Mouse (Mus musculus) gastrocnemius, postnatal 36 days (tissue): ENCODE measurements at regions not wholly inside any gene's neighbourhood (a gene's known extent, or its start where the extent isn't known, plus 50 kb on each side); places are given as distances from the start of the nearest gene placed in this dataset.

Experiments
- DNase-seq, 2 experiments: peaks; one replicate each; pipeline ENCODE4 v3.0.0; 2022
- intact Hi-C: fragments of 180-260 bp; cut with DNase I; formaldehyde crosslinking; loops from one replicate; pipeline ENCODE4 v1.15.1; 2025

DNA sequence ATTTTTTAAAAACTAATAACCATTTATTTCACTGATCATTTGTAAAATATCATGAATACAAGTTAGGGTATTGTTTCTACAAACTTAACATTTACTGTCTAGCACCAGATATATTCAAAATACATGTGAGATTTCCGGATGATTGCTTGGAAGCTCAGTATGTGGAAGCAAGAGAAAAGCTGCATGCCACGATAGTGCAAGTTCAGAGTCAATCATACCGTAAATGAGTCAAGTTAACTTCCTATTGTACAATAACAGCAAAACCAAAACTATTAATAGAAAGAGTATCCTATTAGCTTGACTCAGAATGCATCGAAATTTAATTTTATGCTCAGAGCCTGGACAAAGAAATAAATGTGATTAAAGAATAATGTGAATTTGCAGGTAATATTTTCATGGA is 1284.6 kb upstream of the Cited2 start:
- intact Hi-C loops, result no loop called here
- no peak for DNase-seq

DNA sequence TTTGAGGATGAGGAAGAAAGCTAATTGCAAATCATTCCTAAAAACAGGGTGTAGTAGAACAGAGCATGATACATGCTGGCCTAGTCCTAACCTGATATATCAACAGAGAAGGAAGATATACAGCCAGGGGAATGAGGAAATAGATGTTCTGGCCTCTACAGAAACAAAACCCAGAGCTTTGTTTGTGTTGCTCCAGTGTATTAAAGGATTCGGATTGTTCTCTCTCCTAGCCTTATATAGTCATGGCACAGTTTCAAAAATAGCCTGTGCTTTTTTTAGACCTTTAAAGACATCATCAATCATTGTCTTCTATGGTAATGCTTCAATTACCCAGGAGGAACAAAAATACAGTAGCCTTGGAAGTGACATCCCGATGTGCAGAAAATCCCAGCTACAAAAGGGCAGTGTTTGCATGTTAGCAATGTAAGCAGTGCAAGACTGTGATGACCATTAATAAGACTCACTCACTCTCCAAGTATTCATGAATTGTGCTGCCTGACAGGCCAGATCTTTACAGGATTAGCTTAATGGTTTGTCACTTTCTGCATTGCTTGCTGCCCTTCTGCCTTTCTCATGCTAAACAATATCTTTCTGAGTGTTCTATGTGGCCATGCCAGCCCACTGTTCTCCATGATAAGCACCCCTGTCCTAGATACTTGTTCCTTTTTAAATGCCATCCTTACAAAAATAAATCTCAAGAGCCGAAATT is 1281.9 kb upstream of the Cited2 start:
- no peak for DNase-seq
- intact Hi-C loops, result no loop called here

DNA sequence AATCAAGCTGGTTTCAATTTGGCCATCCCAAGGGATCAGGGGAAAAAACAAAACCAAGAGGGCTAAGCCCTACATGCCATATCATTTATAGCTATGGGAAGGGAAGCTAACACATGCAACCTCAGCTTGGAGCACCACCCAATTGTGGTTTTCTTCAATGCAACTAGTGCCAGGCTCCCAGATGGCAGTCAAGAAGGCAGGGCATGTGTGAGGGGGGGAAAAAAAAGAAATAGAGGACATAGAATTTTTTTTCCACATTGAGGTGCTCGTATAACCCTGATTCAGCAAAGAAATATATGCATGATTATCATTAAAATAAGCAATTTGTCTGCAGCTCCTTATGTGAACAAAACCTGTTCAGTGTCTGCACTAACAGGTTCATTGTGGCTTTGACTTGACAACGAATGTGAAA is 1281.4 kb upstream of the Cited2 start:
- intact Hi-C loops, result no loop called here
- no peak for DNase-seq

- intact Hi-C loops, result no loop called here
- DNase-seq, result no peak
Observed at GRCm38 (mm10) chr10:16443901-16444300, 1279.1 kb upstream of the Cited2 start.

- intact Hi-C loops, result no loop called here
Observed at GRCm38 (mm10) chr10:16467935-16468334, 1255.1 kb upstream of the Cited2 start.

DNA sequence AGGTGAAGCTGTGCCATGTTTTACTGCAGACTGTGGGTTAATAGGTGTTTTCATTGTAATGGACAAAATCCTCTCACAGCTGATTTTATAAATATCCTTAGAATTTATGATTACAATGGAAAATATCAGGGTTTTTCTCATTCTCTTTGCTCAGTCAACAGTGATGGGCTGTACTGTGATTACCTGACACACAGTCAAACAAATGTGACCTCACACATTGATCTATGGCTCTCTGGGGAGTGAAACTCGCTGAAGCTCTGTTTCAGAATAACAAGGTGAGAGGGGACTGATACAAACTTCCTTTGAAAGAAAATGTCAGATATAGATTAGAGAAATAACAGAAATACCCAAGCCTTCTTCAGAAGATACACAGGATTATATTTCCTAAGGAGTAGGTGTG is 1253.3 kb upstream of the Cited2 start:
- DNase-seq, result no peak
- intact Hi-C loops, result no loop called here

More at GRCm38 (mm10) chr10:16467935-16468334, 1255.1 kb upstream of the Cited2 start:
- DNase-seq, result no peak

- intact Hi-C loops, result no loop called here
- no peak for DNase-seq
Observed at GRCm38 (mm10) chr10:16473952-16474521, 1249.0 kb upstream of the Cited2 start.

DNA sequence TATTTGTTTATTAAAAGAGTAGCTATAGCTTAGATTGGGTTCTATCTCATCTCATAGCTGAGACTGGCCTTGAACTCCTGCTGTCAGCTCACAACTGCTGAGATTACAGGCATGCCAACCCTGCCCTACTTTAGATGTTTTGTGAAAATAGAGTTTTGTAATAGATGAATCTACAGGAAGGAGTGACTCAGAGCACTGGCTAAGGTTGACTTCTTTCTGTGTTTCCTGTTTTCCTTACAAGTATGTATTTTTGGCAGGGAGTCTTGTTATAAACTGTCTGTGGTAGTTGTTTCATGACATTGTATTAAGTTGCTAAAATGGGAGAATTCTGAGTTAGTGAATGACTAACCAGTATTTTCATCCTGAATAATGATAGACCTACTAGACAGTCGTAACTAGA is 1224.4 kb upstream of the Cited2 start:
- no peak for DNase-seq
- intact Hi-C loops, result no loop called here

- DNase-seq, result no peak
- intact Hi-C loops, result no loop called here
Observed at GRCm38 (mm10) chr10:16507681-16508080, 1215.3 kb upstream of the Cited2 start.

- intact Hi-C loops, result no loop called here
- DNase-seq, result no peak
Observed at GRCm38 (mm10) chr10:16508161-16508560, 1214.9 kb upstream of the Cited2 start.

DNA sequence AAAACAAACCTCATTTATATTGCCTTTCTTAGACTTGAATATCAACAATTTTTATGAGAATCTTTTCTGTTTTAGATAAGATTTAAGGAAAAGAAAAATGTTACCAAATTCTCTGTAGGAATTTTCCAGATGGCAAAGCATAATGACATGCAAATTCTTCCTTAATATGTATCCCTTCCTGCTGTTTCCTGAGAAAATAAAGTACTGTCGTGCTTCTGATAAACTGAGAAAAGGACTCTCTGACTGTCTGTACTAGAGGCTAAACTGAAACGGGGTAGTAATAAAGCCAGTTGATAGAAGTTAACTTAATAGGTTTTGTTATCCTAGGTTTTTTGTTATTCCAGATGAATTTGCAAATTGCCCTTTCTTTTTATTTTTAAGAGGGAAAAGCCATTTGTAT is 1208.4 kb upstream of the Cited2 start:
- intact Hi-C loops, result no loop called here
- DNase-seq, result no peak

DNA sequence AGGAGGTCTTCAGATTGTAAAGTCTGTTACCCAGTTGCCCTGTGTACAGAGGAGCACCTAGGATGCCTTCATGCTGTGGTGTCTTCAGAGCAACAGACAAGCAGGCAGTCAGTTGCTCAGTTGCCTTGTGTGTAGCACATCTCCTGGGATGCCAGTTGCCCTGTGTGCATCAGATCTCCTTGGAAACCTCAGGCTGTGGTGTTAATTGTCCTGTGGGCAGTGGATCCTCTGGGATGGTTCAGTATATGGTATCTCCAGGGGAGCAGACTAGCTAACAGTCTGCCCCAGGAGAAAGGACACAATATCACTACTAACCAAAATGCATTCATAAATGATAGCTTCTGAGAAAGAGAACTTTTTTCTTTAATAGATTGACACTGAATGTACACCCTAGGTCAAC is 1201.1 kb upstream of the Cited2 start:
- intact Hi-C loops, result no loop called here
- no peak for DNase-seq

DNA sequence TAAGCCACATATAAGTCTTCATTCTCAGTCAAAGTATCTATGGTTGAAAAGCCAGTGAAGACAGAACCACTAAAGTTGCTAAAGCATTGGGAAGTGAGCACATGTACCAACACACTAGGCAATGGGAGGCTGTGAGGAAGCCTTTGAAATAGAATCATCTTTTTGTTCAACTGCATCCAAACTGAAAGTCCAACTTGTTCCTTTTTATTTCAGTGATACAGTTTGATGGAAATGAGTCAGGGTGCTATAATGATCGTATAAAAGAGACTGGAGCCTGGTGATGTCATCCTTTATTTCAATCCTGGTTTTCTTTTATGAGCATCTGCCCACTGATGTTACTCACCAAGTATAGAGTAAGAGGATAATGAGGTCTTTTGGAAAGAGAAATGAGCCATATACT is 1198.9 kb upstream of the Cited2 start:
- intact Hi-C loops, result no loop called here
- DNase-seq, result no peak

DNA sequence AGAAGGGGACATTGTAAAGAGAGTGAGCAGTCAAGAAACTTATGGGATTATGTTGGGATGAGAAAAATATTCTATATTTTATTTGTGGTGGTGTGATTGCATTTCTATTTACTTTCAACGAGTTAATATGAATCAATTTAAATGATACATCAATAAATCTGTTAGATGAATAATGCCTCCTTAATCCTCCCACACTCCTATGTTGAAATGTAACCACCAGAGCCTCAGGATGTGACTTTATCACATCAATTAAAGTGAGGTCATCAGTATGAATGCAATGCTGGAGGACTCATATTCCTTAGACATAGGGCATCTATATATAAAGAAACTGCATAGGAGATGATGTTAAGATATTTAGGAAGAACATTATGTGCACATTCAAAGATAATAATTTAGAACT is 1195.3 kb upstream of the Cited2 start:
- DNase-seq, result no peak
- intact Hi-C loops, result no loop called here

DNA sequence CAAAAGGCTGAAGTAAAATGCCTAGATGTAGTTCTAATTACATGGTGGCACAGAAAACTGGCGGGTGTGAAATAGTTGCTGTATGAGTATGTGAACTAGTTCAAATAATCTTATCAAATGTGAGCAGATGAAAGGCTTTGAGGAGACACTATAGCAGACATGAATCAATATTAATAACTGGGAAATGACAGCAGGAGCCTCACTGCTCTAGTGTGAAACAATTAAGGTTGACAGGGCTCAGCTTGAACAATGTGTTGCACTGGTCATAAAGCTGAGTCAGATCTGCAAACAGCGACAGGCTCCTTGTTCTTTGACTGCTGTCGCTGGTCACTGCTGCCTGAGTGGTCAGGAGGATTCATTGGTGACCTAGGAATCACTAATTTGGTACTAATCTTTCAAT is 1185.4 kb upstream of the Cited2 start:
- intact Hi-C loops, result no loop called here
- DNase-seq, result no peak

- intact Hi-C loops, result no loop called here
- no peak for DNase-seq
Observed at GRCm38 (mm10) chr10:16538379-16538778, 1184.6 kb upstream of the Cited2 start.

DNA sequence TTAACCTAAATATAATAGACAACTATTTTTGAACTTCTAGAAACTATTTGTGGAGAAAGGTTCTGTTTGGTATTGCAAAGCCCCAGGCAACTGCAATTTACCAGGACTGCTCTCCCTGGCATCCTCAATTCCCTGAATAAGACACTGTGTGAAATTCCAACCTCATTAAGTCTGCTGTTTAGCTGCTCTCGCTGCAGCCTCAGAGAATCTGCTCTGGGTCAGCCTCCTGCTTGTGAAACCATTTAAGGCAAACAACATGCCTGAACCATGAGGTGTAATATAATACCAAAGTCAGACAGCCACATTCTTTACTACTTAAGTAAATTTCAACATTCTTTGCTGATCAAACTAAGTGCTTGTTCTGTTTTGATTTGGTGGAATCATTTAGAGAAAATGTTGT is 1177.6 kb upstream of the Cited2 start:
- DNase-seq, result no peak
- intact Hi-C loops, result no loop called here

DNA sequence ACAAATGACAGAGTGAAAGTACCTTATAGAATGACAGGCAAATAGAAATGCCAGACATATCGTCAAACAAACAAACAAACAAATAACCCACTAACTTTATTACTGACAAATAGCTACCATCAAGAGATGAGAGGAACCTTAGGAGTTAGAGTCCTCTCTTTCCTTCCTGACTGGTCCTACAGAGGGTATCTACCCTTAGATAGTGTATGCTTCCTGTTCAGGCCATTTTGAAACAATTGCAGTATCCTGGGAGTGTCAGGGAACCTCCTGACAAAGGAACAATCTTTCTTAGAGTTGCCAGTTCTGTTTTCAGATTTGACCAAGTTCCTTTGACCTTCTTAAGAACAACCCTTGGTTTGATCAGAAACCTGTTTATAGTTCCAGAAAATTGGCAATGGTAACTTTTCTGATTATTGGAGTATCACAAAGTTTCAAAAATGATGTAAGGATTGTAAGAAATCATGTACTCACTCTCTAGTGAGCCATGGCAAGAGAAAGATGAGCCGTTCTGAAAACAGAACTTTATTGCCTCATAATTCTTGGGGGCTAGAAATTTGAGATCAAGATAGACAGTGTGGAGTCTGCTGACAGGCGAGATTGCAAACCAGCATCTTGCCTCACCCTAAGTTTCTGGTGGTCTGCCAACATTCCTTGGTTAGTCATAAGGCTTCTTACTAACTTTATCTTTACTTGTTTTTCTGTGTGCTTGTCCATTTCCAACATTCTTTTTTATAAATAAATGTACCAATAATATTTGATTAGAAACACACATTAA is 1170.0 kb upstream of the Cited2 start:
- intact Hi-C loops, result loop anchor here (10.0 kb wide), 1 partner anchor 1172 kb away; the partner anchor contains the start of gene Cited2
- peak in 1 of 2 experiments; percentile 23 for DNase-seq

DNA sequence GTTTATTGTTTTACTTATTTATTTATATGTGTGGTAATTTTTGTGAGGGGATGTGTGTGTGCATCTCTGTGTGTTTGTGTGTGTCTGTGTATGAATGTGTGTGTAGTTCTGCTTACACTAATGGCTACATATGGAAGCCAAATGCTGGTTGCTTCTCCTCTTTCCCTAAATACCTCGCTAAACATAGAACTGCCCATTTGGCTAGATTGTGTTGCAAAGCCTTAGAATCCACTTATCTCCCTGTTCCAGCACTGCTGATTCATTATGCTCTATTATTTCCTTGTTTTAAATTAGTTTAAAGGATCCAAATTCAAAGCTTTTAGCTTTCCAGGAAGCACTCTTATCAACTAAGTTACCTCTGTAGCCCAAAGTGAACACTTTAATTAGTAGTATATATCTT is 1148.5 kb upstream of the Cited2 start:
- DNase-seq, result no peak
- intact Hi-C loops, result no loop called here

DNA sequence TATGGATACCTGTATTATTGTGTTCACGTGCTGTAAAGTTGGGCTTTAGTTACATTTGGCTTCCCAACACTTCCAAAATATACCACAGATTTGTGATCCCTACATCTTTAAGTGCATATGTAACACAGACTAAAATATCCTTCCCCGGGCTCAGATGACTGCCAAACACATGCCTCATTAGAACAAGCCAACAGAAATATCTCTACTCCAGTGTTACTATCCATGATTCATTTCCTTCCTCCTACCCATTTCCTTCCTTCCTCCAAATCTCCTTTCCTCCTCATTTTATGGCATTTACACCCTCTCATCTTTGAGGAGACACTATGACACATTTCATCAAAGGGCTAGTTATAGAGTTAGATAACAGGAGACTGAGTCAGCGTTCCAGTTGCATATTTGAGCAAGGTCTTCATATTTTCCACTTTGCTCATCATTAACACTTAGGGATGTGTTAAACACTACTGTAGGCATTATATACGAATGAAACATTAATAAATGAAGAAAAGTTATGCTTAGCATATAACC is 1144.4 kb upstream of the Cited2 start:
- DNase-seq, result no peak
- intact Hi-C loops, result no loop called here

- intact Hi-C loops, result no loop called here
- DNase-seq, result no peak
Observed at GRCm38 (mm10) chr10:16580200-16580599, 1142.8 kb upstream of the Cited2 start.

DNA sequence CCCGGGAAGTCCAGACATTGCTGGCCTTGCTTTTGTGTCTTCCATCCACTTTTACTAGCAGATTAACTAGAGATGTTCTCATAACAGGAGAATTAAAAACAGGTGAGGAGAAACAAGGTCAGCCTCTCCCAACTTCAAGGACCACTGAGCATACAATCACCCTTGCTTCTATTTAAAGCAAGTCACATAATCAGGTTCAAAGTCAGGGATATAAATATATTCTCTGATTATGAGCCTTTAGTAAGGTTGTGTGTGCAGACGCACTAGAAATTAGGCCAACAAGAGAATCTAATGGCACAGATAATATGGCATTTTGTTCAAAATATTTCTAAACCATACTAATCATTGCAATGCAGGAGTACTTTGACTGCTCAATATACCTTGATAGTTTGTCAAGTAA is 1134.2 kb upstream of the Cited2 start:
- intact Hi-C loops, result no loop called here
- no peak for DNase-seq
